ENCODE assay signal across 13 mouse cellular contexts in the genomic region with DNA sequence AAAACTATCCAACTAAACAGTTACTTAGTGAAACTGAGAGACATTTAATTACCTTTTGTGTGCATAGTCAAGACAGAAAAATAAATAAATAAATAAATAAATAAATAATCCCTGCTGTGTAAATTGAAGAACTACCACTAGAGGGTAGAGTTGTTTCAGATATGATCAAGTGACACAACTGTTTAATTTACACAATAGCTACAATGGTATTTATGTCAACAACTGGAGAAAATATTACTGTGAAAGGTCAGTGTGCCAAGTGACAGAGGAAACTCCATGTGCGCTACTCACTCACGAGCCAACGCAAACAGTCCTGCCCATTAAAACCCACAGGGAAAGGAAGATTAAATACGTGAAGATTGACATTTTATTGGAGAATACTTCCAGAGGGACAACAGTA.
DNase-seq lines count a peak whose midpoint lies in the region; ATAC-seq lines count a peak whose summit lies in the region.
"Had no signal": no experiment of that assay in that cellular context is flagged by ENCODE, and none has a peak within 500 bp of the region (broad histone marks: within the 10 kb centered on the region; RNA-seq: fewer than 3 reads in every experiment).

No protein-coding gene starts in this region.

- no peak for DNase-seq in frontal cortex, postnatal 14 days (ENCODE audit: low spot score in 2 of 2)
- peak; percentile 2 for DNase-seq in kidney, postnatal 4 days
- no peak for DNase-seq in kidney, postnatal 36 days
- DNase-seq in 416B (ENCODE audit: low read depth) (peak; percentile 39), NIH3T3 (ENCODE audit: low read depth) (peak; percentile 2)
- no peak for DNase-seq in natural killer cell, adult 2 months (ENCODE audit: low spot score in 2 of 2)
- no peak for DNase-seq in cerebellum, adult 11 months
- DNase-seq: gastrocnemius, postnatal 36 days; kidney, adult 8-10 months; liver, embryonic 13.5 days; spleen, adult 18-20 months had no signal

- peak; percentile 46; the same call in 1 of the 2 replicates for ATAC-seq in frontal cortex, adult (ENCODE audit: low TSS enrichment)
- ATAC-seq: activated CD4-positive, CD25-positive, alpha-beta regulatory T cell, adult 4 months had no signal

Comparison
In these comparisons a context has a peak if more than half of its experiments do, and no peak if none do; other contexts are left out.
1. DNase-seq: peak in kidney, postnatal 4 days (2 of 2), 416B (single experiment) and NIH3T3 (single experiment); none in frontal cortex, postnatal 14 days (0 of 2), kidney, postnatal 36 days (0 of 2), natural killer cell, adult 2 months (0 of 2) and cerebellum, adult 11 months (single experiment).